Mouse (Mus musculus) frontal cortex, postnatal 36 days (tissue): ENCODE data around the gene Nop58.
A peak's percentile ranks its signal among the peaks of the same experiment; 100 is the strongest.
"Not testable (repeated sequence)": the region's sequence is repeated elsewhere in the genome, so short reads cannot be mapped to it uniquely, and the experiment has no call there.

Experiments used
- DNase-seq, 2 experiments: peaks; one replicate each; pipeline ENCODE4 v3.0.0; 2022; ENCODE audit warnings: low spot score in 2 of 2

Gene Nop58

DNA sequence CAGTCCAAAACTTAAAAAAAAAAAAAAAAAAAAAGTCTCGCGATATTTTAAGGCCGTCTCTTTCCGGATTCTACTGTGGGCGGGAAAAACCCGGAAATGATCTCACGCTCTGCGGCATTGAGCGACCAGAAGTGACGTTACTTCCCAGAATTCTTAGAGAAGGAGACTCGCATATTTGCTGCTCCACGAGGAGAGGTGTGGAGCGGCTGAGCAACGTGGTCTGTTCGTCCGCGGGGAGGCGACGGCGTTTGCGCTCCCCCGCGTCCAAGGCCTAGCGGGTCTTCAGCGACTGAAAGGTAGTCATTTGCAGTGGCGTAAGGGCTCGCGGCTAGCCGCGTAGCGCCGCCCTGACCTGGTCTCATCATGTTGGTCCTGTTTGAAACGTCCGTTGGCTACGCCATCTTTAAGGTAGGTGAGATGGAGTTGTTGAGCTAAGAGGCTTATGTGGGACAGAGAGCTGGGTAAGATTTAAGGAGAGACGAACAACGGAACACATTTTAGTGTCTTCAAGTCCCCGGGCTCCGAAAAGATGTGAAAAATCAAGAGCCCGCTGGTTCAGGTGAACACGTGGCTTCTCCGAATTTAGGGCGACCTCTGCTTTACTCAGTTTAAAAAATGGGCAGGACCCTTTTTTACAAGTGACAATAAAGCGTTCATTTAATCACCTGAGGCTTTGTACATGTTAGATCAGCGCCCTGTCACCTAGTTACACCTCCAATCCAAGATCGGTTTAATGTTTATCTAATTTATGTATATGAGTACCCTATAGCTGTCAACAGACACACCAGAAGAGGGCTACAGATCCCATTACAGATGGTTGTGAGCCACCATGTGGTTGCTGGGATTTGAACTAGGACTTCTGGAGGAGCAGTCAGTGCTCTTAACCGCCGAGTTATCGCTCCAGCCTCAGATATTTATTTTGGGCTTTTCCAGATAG is at the start of gene Nop58:
Gene Nop58 (plus strand): TSS at position 153 of the 937 bp plus-strand sequence.
- DNase-seq, result peak; percentile 87 to 95

- no peak for DNase-seq
These were observed 48.4 kb upstream of the Nop58 start for GRCm38 (mm10) chr1:59636349-59636748.

GRCm38 (mm10) chr1:59638371-59638770 is 46.4 kb upstream of the Nop58 start:
- DNase-seq, result no peak

DNA sequence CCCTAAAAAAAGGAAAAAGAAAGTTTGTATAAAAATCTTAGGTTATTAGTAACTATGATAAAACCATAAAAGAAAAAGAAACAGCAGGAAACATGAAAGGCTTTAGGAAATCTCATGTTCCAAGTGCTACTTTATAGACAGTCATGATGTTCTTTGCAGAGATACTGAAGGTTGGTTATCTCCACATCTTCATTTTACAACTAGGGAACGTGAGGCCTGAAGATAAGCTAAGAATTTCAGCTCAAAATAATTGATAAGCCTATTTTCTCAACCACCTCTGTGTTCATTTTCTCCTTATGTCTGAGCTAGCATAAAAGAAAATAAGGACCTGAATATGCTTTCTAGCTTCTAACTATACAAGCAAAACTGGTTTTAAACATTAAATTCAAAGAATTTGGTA is 42.3 kb upstream of the Nop58 start:
- no peak for DNase-seq

GRCm38 (mm10) chr1:59646502-59646901 is 38.3 kb upstream of the Nop58 start:
- not testable (repeated sequence) for DNase-seq

GRCm38 (mm10) chr1:59651201-59651819 is 33.5 kb upstream of the Nop58 start:
- no peak for DNase-seq

GRCm38 (mm10) chr1:59653243-59653911 is 31.4 kb upstream of the Nop58 start:
- DNase-seq, result no peak

DNA sequence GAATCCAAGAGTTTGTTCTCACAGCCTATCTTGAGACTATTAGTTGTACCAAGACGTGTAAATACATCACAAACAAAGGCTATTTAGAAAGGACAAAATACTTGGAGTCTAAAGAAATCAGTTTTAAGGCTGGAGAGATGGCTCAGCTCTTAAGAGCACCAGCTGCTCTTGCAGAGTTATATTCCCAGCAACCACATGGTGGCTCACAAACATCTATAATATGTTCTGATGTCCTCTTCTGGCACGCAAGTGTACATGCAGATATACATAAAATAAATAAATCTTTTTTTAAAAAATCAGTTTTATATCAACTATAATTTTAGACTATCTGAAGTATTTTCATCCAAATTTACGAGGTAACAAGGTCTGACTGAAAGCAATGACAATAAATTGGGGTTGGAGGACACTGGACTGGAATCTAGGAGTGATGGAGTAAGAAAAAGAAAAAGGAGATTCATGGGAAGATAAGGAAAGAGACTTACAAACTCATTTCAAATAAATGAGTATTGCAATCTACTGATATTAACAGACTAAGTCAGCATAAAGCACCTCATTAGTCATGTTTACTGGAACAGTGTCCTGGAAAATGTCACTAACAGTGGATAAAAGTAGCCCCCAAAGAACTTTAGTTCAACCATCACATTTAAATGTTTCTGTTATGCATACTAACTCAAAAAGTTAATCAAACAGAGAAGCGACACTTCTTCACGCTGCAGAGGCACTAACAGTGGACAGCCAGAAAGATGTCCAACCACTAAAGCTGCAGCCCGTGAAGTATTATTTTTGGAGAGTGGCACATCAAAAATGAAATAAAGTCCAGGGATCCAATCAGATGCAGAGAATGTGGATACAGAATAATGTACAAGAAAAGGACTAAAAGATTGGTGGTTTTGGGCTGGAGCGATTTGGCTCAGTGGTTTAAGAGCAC is 28.3 kb upstream of the Nop58 start:
- no peak for DNase-seq

- DNase-seq, result no peak
These were observed 21.2 kb upstream of the Nop58 start for GRCm38 (mm10) chr1:59663456-59664135.

- no peak for DNase-seq
These were observed 15.9 kb upstream of the Nop58 start for GRCm38 (mm10) chr1:59668871-59669270.

DNA sequence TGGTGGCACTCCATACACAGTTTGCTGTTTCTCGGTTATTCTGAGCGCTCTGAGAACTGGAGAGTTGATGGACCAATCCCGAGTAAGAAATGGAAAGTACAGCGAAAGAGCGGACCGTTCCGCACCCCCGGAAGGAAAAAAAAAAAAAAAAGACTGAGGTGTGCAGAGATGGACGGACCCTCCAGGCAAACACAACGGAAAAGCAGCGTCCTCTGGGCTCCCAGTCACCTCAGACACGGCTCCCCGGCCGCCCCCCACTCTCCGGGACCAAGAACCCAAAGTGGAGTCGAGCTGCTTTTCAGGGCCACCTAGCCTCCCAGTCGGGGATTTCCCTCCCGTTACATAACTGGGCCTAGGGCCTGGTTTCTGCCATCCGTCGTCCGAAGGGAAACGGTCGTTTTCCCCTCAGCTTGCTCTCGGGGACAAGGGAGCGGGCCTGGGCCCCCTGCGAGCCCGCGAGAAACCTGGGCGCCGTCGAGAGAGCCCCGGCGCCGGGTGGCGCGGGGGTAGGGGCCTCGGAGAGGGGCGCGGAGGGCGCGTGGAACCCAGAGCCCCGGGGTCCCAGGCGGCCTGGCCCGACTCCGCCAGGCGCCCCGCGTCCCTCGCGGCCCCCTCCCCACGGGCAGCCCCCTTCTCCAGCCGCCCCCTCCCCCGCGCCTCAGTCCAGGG is 14.7 kb upstream of the Nop58 start:
- peak; percentile 23 to 31 for DNase-seq

- DNase-seq, result peak; percentile 87 to 91
These were observed 14.1 kb upstream of the Nop58 start, which contains the start of gene Sumo1 for GRCm38 (mm10) chr1:59670641-59671168. Sumo1 (minus strand) TSS chr1:59670834.

DNA sequence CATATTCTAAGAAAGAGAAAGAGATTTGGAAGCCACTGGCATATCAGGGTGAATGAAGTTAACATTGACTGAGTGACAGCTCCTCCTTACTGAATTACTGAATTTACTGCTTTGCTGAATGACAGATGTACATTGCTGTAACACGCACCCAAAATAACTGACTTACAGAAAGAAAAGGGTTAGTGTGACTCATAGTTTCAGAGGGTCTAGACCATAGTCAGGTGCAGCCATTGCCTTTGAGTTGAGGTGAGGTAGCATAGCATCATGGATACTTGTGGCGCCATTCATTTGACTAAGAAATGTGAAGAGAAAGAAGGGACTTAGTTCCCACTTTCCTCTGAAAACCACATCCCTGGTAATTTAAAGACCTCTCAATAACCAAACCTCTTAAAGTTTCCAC is 11.1 kb upstream of the Nop58 start:
- no peak for DNase-seq

DNA sequence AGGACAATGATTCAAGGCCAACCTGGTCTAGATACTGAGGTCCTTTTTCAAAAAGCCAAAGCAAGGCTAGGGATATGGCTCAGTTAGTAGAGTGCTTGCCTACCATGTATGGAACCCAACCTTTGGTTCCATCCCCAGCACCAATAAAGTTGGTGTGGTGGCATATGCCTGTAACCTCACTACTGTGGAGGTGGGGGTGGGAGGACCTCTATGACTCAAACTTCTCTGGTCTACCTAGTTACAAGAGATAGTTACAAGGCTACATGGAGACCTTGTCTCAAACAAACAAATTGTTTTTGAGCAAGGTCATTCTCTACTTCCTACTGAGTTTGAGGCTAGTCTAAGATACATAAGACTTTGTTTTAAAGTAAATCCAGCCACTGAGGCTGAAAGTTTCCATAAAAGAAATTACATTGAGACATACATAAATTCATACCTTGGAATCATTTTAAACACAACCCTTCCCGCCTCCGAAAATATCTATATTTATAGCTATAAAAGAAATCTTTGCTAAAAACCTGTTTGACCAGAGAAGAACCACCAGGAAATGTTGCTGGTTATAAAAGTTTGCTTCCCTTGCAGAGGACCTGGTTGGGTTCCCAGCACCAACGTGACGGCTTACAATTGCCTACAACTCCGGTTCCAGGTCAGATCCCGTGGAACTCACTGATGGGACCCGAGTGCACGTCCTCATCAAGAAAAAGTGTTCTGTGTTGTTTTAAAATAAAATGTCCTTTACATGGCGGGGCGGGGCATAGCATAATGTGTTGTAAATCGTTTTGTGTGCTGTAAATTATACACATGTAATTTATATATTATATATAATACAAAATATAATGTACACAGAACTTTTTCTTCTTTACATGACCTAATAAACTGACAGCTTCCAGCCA is 599 bp upstream of the Nop58 start:
- DNase-seq, result peak; percentile 5 to 31

- no peak for DNase-seq
These were observed 2.7 kb downstream of the Nop58 start for GRCm38 (mm10) chr1:59687493-59687892.

DNA sequence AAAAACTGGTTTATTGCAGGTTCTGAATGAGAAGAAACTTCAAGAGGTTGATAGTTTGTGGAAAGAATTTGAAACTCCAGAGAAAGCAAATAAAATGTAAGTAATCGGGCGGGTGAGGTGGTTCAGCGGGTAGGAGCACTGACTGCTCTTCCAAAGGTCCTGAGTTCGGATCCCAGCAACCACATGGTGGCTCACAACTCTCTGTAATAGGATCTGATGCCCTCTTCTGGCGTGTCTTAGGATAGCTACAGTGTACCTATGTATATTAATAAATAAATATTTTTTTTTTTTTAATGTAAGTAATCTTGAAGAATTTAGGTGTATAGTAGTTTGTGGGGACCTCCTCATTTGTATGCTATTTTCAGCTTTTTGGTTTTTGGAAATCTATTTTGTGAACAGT is 5.7 kb downstream of the Nop58 start:
- DNase-seq, result no peak

- no peak for DNase-seq
These were observed 13.0 kb downstream of the Nop58 start for GRCm38 (mm10) chr1:59697751-59698150.

DNA sequence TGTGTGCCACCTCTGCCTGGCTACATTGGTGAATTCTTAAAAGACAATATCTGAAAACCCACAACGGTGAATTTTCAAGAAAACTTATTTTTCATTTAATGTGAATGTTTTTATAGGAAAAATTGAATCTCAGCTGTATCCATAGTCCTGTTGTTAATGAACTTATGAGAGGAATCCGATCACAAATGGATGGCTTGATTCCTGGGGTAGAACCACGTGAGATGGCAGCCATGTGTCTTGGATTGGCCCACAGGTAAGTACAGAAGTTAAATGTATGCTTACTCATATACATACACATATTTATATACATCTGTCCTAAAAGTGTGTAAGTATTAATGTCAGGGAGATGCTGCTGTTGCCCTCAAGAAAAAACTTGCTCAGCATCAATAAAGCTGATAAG is 13.4 kb downstream of the Nop58 start:
- DNase-seq, result no peak

GRCm38 (mm10) chr1:59701766-59702165 is 17.0 kb downstream of the Nop58 start:
- no peak for DNase-seq
